Mouse (Mus musculus): ENCODE data around the gene Rpl41. TPM values are rescaled to one million over a fixed set of nuclear protein-coding genes. Genes with fewer than 3 reads are reported as not detected.

Rpl41 gene
- polyA plus RNA-seq, 1 experiment from 2014 or later = 3,168 TPM

GRCm38 (mm10) chr10:128502341-128502740 is 46.8 kb downstream of the Rpl41 start:
- H3K9me3 ChIP-seq (ENCODE audit: control insufficient read depth, low read length) = no peaks in the 10 kb centered on the region
- H3K4me2 ChIP-seq (ENCODE audit: low read length) = no peak overlapping the region
- no peaks in the 10 kb centered on the region for H3K27me3 ChIP-seq (ENCODE audit: control insufficient read depth, insufficient read depth, low read length)
- peaks cover 4 to 21% of the 10 kb centered on the region in 2 experiments; a peak in 3 of 4 replicates for H3K4me1 ChIP-seq (ENCODE audit: control insufficient read depth in 2 of 2, insufficient read depth in 2 of 2, low read length in 2 of 2)
- H3K4me3 ChIP-seq (ENCODE audit: control insufficient read depth in 1 of 2, insufficient read depth in 1 of 2, low read depth in 1 of 2, low read length in 2 of 2) = no peak overlapping the region
- no peak for ATAC-seq (ENCODE audit: insufficient number of reproducible peaks, insufficient read depth, low FRiP score, low read depth)
- 74% methylated on average over 5 of the region's 5 CpGs for WGBS
- H3K9ac ChIP-seq (ENCODE audit: low read length) = no peak overlapping the region
- H3K36me3 ChIP-seq (ENCODE audit: control insufficient read depth, insufficient read depth, low read length) = no peaks in the 10 kb centered on the region
- H3K27ac ChIP-seq (replicated peaks in 1 of 2; ENCODE audit: control insufficient read depth in 1 of 2, insufficient read depth in 1 of 2, low read depth in 2 of 2, low read length in 2 of 2) = no peak overlapping the region

GRCm38 (mm10) chr10:128499116-128499671 is 49.9 kb downstream of the Rpl41 start:
- peak overlapping the region; percentile 56 to 89 for H3K4me3 ChIP-seq (ENCODE audit: control insufficient read depth in 1 of 2, insufficient read depth in 1 of 2, low read depth in 1 of 2, low read length in 2 of 2)
- no peaks in the 10 kb centered on the region for H3K9me3 ChIP-seq (ENCODE audit: control insufficient read depth, low read length)

GRCm38 (mm10) chr10:128498590-128498989 is 50.5 kb downstream of the Rpl41 start, which contains the start of gene Myl6b:
TSS of gene Myl6b (minus strand) at chr10:128498685.
- Histone ChIP-seq H3K9me3 (ENCODE audit: control insufficient read depth, low read length) (no peaks in the 10 kb centered on the region), H3K4me3 (ENCODE audit: control insufficient read depth in 1 of 2, insufficient read depth in 1 of 2, low read depth in 1 of 2, low read length in 2 of 2) (peak within 1 kb of the TSS; percentile 56 to 89), H3K4me2 (ENCODE audit: low read length) (peak within 1 kb of the TSS; percentile 69), H3K27ac (replicated peaks in 1 of 2; ENCODE audit: control insufficient read depth in 1 of 2, insufficient read depth in 1 of 2, low read depth in 2 of 2, low read length in 2 of 2) (peak within 1 kb of the TSS; percentile 97 to 99), H3K4me1 (ENCODE audit: control insufficient read depth in 2 of 2, insufficient read depth in 2 of 2, low read length in 2 of 2) (peaks cover 20 to 42% of the 10 kb centered on the region in 2 experiments), H3K9ac (ENCODE audit: low read length) (peak within 1 kb of the TSS; percentile 80), H3K27me3 (ENCODE audit: control insufficient read depth, insufficient read depth, low read length) (no peaks in the 10 kb centered on the region), H3K36me3 (ENCODE audit: control insufficient read depth, insufficient read depth, low read length) (no peaks in the 10 kb centered on the region)
- peak; percentile 93 for ATAC-seq (ENCODE audit: insufficient number of reproducible peaks, insufficient read depth, low FRiP score, low read depth)
- WGBS = under 1% methylated on average over 27 of the region's 27 CpGs

More at GRCm38 (mm10) chr10:128499116-128499671, 49.9 kb downstream of the Rpl41 start:
- peak; percentile 12; the same call in 1 of the 2 replicates for ATAC-seq (ENCODE audit: insufficient number of reproducible peaks, insufficient read depth, low FRiP score, low read depth)
- no peaks in the 10 kb centered on the region for H3K27me3 ChIP-seq (ENCODE audit: control insufficient read depth, insufficient read depth, low read length)
- peak overlapping the region; percentile 69 for H3K4me2 ChIP-seq (ENCODE audit: low read length)
- H3K4me1 ChIP-seq (ENCODE audit: control insufficient read depth in 2 of 2, insufficient read depth in 2 of 2, low read length in 2 of 2) = peaks cover 20 to 42% of the 10 kb centered on the region in 2 experiments
- H3K36me3 ChIP-seq (ENCODE audit: control insufficient read depth, insufficient read depth, low read length) = no peaks in the 10 kb centered on the region
- H3K27ac ChIP-seq (replicated peaks in 1 of 2; ENCODE audit: control insufficient read depth in 1 of 2, insufficient read depth in 1 of 2, low read depth in 2 of 2, low read length in 2 of 2) = peak overlapping the region; percentile 97 to 99
- peak overlapping the region; percentile 80 for H3K9ac ChIP-seq (ENCODE audit: low read length)
- 2% methylated on average over 21 of the region's 21 CpGs for WGBS

Small RNA genes within 50 kb of the gene (microRNA-seq; reads per million reads assigned to microRNA genes)
- gene Gm47275 (not detected), gene Mir6916 (not detected), gene Mir6917 (not detected)

Other genes starting within 250 kb of the Rpl41 start
- gene Pan2, start 246.0 kb downstream of the Rpl41 start, polyA plus RNA-seq (2014; fragmentation: Nextera tagmentation; extraction: Ambion mirVana) = 28.8 and 29.6 TPM in 2 replicates
- gene Cnpy2, start 226.8 kb downstream of the Rpl41 start, polyA plus RNA-seq (2014; fragmentation: Nextera tagmentation; extraction: Ambion mirVana) = 213 and 243 TPM in 2 replicates
- gene Cs, start 211.6 kb downstream of the Rpl41 start, polyA plus RNA-seq (2014; fragmentation: Nextera tagmentation; extraction: Ambion mirVana) = 493 and 524 TPM in 2 replicates
- 23.5 TPM in 2 replicates for gene Coq10a, start 180.3 kb downstream of the Rpl41 start, polyA plus RNA-seq (2014; fragmentation: Nextera tagmentation; extraction: Ambion mirVana)
- 7.9 and 9.9 TPM in 2 replicates for gene Ankrd52, start 172.2 kb downstream of the Rpl41 start, polyA plus RNA-seq (2014; fragmentation: Nextera tagmentation; extraction: Ambion mirVana)
- not detected in 2 replicates for gene Slc39a5, start 148.1 kb downstream of the Rpl41 start, polyA plus RNA-seq (2014; fragmentation: Nextera tagmentation; extraction: Ambion mirVana)
- 64.5 and 66.6 TPM in 2 replicates for gene Nabp2, start 137.8 kb downstream of the Rpl41 start, polyA plus RNA-seq (2014; fragmentation: Nextera tagmentation; extraction: Ambion mirVana)
- 23.7 and 24.6 TPM in 2 replicates for gene Rnf41, start 137.6 kb downstream of the Rpl41 start, polyA plus RNA-seq (2014; fragmentation: Nextera tagmentation; extraction: Ambion mirVana)
- 62.4 and 63.7 TPM in 2 replicates for gene Smarcc2, start 90.1 kb downstream of the Rpl41 start, polyA plus RNA-seq (2014; fragmentation: Nextera tagmentation; extraction: Ambion mirVana)
- gene Myl6, start 55.2 kb downstream of the Rpl41 start, polyA plus RNA-seq (2014; fragmentation: Nextera tagmentation; extraction: Ambion mirVana) = 1,060 and 1,246 TPM in 2 replicates
- gene Myl6b, start 50.6 kb downstream of the Rpl41 start, polyA plus RNA-seq (2014; fragmentation: Nextera tagmentation; extraction: Ambion mirVana) = 5.0 and 5.5 TPM in 2 replicates
- gene Esyt1, start 23.4 kb downstream of the Rpl41 start, polyA plus RNA-seq (2014; fragmentation: Nextera tagmentation; extraction: Ambion mirVana) = 17.3 and 17.8 TPM in 2 replicates
- 7.3 and 8.2 TPM in 2 replicates for gene Zc3h10, start 1.5 kb downstream of the Rpl41 start, polyA plus RNA-seq (2014; fragmentation: Nextera tagmentation; extraction: Ambion mirVana)
- 123 TPM in 2 replicates for gene Pa2g4, start 16.7 kb upstream of the Rpl41 start, polyA plus RNA-seq (2014; fragmentation: Nextera tagmentation; extraction: Ambion mirVana)
- gene Erbb3, start 40.3 kb upstream of the Rpl41 start, polyA plus RNA-seq (2014; fragmentation: Nextera tagmentation; extraction: Ambion mirVana) = 2.9 and 3.5 TPM in 2 replicates
- gene Rps26, start 77.4 kb upstream of the Rpl41 start, polyA plus RNA-seq (2014; fragmentation: Nextera tagmentation; extraction: Ambion mirVana) = 540 and 605 TPM in 2 replicates
- gene Ikzf4, start 96.7 kb upstream of the Rpl41 start, polyA plus RNA-seq (2014; fragmentation: Nextera tagmentation; extraction: Ambion mirVana) = 1.5 and 1.8 TPM in 2 replicates
- gene Suox, start 124.8 kb upstream of the Rpl41 start, polyA plus RNA-seq (2014; fragmentation: Nextera tagmentation; extraction: Ambion mirVana) = 9.9 and 11.4 TPM in 2 replicates
- gene Rab5b, start 147.0 kb upstream of the Rpl41 start, polyA plus RNA-seq (2014; fragmentation: Nextera tagmentation; extraction: Ambion mirVana) = 56.7 and 58.3 TPM in 2 replicates
- gene Pmel, start 154.9 kb upstream of the Rpl41 start, polyA plus RNA-seq (2014; fragmentation: Nextera tagmentation; extraction: Ambion mirVana) = 3.6 and 4.7 TPM in 2 replicates
- gene Cdk2, start 155.7 kb upstream of the Rpl41 start, polyA plus RNA-seq (2014; fragmentation: Nextera tagmentation; extraction: Ambion mirVana) = 89.2 and 90.3 TPM in 2 replicates
- 5.4 and 7.1 TPM in 2 replicates for gene Dgka, start 195.6 kb upstream of the Rpl41 start, polyA plus RNA-seq (2014; fragmentation: Nextera tagmentation; extraction: Ambion mirVana)
- gene Pym1, start 198.6 kb upstream of the Rpl41 start, polyA plus RNA-seq (2014; fragmentation: Nextera tagmentation; extraction: Ambion mirVana) = 16.0 and 18.3 TPM in 2 replicates
- gene Mmp19, start 241.6 kb upstream of the Rpl41 start, polyA plus RNA-seq (2014; fragmentation: Nextera tagmentation; extraction: Ambion mirVana) = 1.1 and 1.8 TPM in 2 replicates

Data from heart, embryonic 14.5 days (tissue).